Mouse (Mus musculus) lung, postnatal 0 days (tissue): ENCODE data around the gene Chrna1.

Source experiments
- CTCF ChIP-seq: IDR thresholded peaks from 2 replicates; pipeline ENCODE4 v1.5.1; 2016; ENCODE audit warnings: antibody characterized with exemption, mild to moderate bottlenecking
- EP300 ChIP-seq: IDR thresholded peaks from 2 replicates; pipeline ENCODE4 v1.6.1; 2016; ENCODE audit warnings: antibody characterized with exemption, mild to moderate bottlenecking, control low read depth

GRCm38 (mm10) chr2:73566162-73566561 lies 14.0 kb downstream of the Chrna1 start:
- TF ChIP-seq CTCF: peak; percentile 71
- no peak for TF ChIP-seq EP300
